Mouse (Mus musculus): ENCODE results near the gene 1700113H08Rik.

DNA sequence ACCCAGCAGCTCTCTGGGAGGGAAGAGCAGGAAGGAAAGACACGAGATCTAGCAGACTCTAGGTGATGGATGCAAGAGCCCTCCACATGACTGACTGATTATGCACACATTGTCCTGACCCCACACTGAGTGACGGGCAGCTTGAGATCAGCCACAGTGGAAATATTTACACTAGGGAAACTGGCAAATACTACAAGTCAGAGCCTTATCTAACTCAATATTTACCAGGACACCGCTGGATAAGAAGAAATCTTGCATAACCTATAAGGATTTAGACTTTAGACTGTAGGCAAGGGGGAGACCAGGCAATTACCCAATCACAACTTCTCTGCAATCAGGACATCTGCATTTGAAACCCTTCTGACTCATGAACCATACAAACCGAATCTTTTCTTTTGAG lies 6.1 kb upstream of the 1700113H08Rik start:
- TF ChIP-seq CTCF (IDR thresholded peaks at IDR 0.05; ENCODE audit: extremely low read depth, insufficient read length, insufficient replicate concordance, low read depth, low read length) = no peak
- no peak for TF ChIP-seq POLR2A (IDR thresholded peaks at IDR 0.05; ENCODE audit: low read depth, low read length)

Measured in small intestine, adult 2 months (tissue).